Mouse (Mus musculus): ENCODE measurements around the gene Mcm6.

The Mcm6 gene

DNA sequence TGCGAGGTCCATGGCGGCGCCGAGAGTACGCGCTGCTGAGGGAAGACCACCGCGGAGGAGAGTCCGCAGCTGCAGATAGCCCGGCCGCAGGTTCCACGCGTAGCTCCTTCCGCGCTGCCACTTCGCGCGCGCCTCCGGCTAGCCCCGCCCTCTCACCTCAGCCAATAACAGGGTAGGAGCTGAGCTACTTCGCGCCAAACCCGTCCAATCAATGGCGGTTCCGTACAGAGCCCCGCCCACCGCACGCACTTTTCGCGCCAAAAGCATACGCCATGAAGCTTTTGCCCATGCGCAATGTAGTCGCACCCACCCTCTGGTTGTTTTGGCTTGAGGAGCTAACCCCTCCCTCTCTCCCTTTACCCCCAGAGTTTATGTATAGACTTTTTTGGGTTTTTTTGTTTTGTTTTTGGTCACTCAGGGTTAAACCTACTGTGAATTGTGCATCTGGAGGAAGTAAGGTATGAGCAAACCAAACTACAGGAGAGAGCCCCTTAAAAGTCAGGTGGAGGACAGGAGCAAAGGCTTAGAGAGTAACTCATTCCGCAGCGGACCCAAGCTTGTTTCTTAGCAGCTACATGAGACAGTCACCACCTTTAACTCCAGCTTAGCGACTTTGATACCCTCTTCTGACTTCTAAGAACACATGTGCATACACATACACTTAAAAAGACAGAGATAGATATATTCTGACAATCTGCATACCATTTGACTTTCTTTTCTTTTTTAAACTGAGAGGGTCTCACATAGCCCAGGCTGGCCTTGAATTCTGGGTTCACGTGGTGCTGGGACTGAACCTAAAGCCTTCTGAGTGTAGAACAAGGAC lies at the start of gene Mcm6:
Gene Mcm6 (minus strand): TSS at position 111 of the 823 bp plus-strand sequence.
- DNase-seq (ENCODE audit: low read depth, low spot score), result peak; percentile 76

DNA sequence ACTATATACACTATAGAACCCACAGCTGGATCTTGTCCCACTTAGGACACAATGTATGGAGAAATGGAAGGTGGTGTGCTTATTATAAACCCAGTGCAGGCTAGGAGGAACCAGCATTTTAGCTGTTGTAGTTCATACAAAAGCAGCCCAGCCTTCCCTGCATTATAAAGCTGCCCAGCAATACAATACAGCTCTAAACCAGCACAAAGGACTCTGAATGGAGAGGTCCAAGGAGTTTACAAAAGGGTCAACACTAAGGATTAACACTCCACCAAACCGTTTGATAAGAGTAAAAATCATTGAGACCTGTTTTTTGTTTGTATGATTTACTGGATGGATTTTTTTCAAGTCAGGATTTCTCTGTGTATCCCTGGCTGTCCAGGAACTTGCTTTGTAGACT lies 47.4 kb upstream of the Mcm6 start:
- DNase-seq (ENCODE audit: low read depth, low spot score), result no peak

DNA sequence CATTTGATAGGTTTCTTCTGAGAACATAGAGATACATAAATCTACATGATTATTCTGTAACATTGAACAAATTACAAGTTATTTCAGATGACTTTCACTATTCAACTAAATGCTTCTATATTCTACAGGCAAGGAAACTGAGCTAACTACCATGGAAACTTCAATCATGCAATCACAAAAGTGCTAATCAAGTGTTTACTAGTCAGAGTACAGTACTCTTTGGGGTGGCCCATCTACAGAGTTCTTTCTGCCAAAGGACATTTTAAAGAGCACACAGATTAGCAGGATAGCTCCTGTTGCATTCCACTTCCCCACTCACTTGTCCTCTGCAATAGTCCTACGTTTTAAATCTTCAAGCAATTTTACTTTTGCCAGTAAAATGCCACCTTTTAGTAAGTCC lies 46.2 kb upstream of the Mcm6 start:
- DNase-seq (ENCODE audit: low read depth, low spot score), result no peak

DNA sequence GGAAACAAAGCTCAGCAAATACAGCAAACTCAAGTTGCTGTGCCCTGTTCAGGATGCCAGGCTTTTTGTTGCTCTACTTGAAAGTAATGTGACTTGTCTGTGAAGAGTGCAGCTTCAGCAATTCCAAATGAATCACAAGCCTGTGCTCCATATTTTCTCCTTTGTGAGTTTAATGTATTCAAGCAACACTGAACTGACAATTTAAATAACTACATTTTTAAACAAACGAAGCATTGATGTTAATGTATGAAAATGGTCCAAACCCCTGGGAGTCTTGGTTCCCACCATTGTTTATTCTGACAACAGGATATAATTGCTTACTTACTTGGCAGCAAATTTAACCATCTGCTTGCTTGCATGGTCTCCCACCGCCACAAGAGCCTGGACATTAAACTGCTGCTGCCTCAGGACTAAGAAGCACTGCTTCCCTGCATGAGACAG lies 45.6 kb upstream of the Mcm6 start:
- DNase-seq (ENCODE audit: low read depth, low spot score), result no peak

DNA sequence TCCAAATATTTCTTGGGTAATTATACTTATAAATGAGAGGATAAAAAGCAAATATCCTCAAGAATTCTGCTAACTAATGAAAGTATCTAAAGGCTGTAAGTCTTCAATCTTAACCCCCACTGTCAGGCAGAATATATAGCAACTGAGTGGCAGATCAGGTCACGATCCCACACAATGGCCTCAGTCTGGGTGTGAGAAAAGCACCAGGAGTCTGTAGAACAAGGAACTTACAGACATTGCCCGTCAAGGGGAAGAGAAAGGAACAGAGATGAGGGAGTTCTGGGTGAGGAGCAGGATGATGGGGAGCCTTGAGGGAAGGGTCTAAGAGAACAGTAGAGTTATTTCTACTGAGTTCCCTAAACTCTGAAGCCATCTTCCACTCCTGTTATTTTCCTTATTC lies 41.5 kb upstream of the Mcm6 start:
- no peak for DNase-seq (ENCODE audit: low read depth, low spot score)

DNA sequence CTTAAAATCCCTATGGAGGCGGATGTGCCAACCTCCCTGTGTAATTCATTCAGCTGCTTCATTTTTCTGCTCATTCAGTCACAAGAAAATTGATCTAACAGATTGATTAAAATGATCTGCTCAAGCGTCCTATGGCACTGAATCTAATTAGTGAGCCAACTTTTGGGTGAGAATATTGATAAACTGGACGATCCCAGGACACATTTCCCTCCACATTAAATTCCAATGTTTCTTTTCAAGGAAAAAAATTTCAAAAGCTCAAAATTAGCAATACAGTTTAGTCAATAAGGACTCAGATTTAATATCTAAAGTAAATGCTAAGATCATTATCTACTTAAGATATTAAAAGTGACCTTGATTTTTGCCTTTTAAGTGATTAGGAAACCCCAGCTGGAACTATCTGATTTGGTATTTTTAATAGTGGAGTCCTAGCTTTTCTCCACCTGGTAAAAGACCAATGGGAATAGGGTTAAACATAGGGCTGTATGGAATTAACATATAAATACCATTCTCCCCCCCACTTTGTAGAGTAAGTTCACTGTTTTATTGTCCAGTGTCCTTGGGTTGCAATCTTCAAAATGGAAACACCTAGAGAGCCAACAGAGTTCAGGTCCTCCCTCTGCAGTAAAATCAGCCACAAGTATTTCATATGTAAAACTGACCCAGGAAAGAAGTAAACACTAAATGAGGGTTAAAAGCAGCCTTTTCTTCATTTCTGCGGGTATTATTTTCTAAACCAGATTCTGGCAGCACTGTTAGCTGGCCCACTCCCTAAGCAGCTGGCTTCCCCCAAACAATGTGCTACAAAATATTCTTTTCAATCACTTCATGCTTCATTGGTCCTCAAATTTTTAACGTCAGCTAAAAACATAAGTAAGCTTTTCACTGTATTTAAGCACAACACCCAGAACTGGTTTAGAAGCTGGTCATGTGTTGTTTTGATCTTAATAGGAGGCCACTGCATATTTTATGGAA lies 40.8 kb upstream of the Mcm6 start:
- DNase-seq (ENCODE audit: low read depth, low spot score), result no peak

DNA sequence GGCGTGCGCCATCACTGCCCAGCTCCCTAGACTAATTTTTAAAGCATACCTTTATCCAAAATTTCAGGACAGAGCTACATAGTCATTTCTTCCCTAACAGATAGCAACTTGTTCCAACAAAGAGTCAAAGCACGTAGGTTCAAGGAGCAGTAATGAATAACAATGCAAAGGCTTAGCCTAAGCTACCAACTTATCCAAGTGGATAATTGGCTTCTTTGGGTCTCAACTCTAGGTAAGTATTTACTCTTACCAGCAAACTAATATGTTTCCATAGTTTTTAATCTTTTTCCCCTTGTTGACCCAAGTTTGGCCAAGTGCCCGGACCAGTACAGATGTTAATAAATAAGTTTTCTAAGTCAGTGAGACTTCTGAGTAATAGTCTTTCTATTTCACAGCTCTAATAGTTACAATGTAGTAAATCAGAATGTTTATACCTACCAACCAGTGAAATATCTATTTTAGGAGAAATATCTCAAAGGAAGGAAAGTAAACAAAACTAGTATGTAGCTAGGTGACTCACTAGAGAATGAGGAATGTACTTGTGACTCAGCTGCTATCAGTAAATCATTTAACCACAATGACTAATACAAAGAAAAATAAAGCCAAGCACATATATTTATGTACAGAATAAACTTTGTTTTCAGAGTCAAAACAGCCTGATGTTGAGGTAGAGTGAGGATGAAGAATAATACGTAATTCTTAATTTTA lies 39.4 kb upstream of the Mcm6 start:
- DNase-seq (ENCODE audit: low read depth, low spot score), result no peak

DNA sequence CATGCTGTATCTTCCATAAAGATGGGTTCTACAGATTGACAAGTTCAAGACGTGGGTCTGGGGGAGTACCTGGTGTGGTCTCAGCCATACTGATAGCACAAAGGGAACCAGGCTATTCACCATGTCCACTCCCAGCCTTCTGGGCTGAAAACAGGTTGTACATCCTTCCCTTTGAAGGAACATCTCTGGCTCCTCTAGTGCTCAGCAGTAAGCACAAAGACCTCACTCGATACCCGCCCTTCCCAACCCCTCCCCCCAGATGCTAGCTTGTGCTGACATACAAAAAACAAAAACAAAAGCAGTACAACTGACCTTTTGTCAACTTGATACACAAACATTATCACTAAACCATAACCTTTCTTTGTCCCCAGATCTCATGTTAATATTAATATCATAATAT lies 35.2 kb upstream of the Mcm6 start:
- no peak for DNase-seq (ENCODE audit: low read depth, low spot score)

DNA sequence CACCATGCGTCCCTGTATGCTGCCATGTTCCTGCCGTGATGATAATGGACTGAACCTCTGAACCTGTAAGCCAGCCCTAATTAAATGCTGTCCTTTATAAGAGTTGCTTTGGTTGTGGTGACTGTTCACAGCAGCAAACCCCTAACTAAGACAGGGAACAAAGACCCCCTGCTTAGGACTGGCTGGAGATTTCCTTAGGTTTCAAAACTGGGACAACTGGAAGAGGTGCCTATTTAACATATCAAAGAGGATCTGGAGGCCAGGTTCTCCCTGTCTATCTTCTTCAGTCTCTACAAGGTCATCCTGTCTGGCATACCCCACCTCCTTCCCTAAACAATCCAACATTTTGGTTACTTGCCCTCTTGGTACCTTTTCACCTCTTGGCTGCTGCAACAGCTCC lies 32.9 kb upstream of the Mcm6 start:
- DNase-seq (ENCODE audit: low read depth, low spot score), result no peak

DNA sequence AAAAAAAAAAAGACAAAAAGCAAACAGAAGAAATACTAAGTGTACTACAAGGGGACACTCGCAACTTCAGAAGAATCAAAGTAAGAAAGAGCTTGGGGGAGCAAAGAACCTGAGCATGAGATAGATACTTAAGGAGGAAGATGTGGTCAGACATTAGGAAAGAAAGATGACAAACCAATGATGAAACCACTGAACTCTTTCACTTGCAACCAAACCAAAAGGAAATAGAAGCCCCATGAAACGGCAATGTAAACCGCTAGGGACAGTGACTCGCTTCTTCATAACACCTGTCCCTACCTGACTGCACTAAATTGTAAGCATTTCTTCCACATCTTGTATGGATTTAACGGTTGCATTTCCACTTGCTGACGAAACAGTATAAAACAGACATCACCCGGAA lies 27.0 kb upstream of the Mcm6 start:
- no peak for DNase-seq (ENCODE audit: low read depth, low spot score)

DNA sequence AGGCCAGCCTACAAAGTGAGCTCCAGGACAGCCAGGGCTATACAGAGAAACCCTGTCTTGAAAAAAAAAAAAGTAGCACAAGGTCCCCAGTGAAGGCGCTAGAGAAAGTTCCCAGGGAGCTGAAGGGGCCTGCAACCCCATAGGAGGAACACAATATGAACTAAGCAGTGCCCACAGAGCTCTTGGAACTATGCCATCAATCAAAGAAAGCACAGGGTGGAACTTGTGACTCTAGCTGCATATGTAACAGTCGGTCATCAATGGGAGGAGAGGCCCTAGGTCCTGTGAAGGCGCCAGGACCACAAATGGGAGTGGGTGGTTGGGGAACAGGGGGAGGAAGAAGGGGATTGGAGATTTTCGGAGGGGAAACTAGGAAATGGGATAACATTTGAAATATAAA lies 17.4 kb upstream of the Mcm6 start:
- no peak for DNase-seq (ENCODE audit: low read depth, low spot score)

DNA sequence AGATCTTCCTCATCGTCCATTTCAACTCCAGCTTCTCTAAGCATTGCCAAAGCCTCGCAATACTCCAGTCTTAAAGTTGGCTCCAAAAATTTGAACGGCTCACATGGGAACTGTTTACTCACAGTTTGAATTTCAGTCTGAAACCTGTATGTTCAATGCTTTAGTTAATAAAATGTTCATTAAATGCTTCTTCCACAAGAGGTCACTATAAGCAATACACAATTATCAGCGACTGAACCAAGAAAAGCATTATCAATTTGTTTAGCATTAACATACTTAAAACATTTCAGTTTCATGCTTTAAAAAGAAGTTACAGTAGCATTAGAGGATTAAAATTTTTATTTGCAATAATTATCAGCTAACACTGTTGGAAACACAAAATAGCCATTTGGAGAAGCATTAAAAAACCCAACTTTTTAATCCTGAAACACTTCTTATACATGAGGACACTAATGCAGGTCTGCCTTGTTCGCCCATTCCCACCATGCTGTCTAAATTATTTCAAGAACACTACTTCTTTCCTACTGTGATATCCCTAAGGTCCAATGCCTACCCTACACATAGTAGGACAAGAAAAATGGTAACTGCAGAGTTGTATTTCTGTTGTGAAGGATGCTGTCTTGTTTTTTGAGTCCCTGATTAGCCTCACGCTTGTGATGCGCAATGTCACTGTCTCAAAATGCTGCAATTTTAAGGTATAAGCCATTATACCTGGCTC lies 12.8 kb upstream of the Mcm6 start:
- DNase-seq (ENCODE audit: low read depth, low spot score), result no peak

DNA sequence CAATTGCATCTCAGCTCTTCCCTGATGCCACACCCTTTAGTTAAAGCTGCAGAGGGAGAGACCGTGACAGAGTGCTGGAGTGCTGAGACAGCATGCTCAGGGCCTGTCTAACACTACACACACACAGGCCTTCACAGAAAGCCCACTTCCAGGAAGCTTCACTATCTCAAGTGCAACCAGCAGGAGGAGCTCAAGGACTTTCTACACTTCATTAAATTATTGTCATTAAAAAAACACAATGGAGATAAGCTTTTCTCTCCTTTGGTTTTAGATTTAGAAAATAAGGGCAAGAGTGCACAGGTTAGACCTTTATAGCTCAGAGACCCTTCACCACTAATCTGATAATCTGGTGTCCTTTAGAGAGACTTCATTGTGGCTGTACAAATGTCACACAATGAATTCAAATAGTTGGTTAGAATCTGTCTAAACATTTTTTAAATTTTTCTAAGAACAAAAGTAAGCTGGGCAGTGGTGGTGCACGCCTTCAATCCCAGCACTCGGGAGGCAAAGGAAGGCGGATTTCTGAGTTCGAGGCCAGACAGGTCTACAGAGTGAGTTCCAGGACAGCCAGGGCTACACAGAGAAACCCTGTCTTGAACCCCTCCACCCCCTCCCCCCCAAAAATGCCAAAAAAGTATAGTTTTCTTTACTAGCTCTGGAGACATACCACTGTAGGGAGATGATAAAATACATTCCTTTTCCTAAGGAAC lies 9.4 kb upstream of the Mcm6 start:
- no peak for DNase-seq (ENCODE audit: low read depth, low spot score)

DNA sequence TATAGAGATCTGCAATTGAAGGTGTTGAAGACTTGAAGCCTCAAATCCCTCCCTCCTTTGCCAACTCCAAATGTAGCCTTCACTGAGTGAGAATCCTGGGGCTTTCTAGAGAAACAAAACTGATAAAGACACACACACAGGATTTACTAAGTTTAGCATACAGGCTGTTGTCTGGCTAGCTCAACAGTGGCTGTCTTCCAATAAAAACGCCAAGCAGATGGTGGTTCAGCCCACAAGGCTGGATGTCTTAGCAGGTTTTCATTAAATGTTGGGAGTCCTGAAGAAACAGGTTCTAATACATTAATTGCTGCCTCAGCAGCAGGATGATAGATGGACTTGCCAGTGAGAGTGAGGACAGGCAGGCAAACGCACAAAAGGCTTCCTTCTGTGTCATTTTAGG lies 1.1 kb upstream of the Mcm6 start:
- DNase-seq (ENCODE audit: low read depth, low spot score), result no peak

DNA sequence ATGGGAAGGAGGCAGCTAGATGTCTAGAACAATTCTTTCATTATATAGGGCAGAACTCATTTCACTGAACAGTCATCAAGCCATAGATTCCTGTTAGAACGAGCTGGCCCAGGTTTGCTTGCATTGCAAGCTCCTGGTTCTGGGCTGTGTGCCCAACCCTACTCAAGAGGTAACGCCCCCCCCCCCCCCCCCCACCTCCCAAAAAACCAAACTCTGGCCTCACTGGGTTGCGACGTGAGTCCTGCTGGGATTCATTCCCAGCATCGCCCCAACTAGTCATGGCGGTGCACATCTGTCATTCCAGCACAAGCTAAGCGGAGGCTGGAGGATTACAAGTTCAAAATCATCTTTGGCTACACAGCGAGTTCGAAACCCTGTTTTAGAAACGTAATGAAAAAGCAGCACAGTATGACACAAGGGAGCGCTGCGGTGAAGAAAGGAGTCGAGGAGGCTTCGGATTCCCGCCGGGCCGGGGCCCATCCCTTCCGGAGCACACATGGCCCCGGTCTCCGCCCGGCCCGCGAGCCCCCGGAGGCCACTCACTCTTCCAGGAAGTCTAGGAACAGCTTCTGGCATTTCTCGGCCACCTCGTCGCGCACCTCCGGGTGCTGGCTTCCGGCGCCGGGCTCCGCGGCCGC lies 429 bp downstream of the Mcm6 start:
- no peak for DNase-seq (ENCODE audit: low read depth, low spot score)

DNA sequence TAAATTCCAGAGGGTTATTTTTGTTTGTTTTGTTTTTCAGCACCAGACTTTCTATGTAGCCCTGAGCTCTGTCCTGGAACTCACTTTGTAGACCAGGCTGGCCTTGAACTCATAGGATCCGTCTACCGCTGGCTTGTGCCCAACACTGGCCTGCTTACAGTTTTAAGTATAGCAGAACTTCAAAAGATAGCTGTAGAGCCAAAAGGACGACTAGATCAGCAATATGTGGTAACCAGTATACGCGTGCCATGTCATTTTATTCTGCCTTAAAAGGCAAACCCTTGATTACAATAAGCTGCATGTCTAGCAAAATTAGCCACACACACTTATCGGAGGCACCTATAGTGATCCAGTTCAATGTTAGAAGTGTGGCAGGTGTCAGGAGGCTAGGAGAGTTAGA lies 1.2 kb downstream of the Mcm6 start:
- no peak for DNase-seq (ENCODE audit: low read depth, low spot score)

DNA sequence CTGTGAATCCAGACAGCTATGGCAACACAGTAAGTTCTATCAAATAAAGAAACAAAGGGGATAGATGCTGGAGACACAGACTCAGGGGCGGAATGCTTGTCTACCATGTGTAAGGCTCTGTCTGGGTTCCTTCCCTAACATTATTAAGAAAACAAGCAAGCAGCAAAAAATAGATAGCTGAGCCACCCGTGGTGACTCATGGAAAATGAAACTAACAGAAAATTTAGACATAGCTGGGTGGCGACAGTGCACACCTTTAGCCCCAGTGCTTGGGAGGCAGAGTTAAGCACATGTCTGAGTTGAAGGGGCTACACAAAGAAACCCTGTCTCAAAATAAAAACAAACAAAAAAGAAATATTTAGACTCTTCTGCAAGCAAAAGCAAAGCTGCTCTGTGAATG lies 2.0 kb downstream of the Mcm6 start:
- no peak for DNase-seq (ENCODE audit: low read depth, low spot score)

DNA sequence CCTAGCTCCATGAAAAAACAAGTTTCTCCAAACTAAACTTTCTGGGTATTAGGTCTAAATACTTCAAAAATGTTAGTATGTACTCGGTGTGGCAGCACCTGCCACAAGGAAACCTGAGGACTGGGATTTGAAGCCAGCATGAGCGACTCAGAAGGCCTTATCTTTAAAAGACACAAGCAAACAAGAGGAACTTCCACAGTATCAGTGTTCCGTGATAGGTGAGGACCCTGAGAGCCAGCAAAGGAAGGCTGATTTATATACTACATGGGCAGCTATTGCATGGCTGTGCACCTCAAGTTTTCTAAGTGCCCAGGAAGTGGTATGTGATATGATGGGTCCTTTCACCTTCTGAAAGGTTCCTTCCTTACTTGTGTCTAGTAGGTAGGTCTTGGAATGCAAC lies 6.4 kb downstream of the Mcm6 start:
- DNase-seq (ENCODE audit: low read depth, low spot score), result no peak

DNA sequence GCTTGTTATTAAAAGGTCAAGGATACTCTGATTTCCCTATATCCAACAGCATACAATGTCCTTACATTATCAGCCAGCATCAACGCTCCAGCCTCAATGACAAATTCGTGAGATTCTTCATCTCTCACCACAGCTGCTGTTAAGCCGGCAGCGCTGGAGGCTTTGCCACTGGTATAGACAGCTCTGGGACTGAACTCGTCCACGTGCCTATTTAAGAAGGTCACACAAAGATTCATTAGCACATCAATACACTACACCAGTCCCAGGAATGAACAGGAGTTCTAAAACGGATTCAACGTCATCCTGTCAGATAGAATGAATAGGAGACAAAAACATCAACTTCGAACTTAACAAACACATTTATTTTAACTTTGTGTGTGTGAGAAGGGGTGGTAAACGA lies 15.2 kb downstream of the Mcm6 start:
- no peak for DNase-seq (ENCODE audit: low read depth, low spot score)

DNA sequence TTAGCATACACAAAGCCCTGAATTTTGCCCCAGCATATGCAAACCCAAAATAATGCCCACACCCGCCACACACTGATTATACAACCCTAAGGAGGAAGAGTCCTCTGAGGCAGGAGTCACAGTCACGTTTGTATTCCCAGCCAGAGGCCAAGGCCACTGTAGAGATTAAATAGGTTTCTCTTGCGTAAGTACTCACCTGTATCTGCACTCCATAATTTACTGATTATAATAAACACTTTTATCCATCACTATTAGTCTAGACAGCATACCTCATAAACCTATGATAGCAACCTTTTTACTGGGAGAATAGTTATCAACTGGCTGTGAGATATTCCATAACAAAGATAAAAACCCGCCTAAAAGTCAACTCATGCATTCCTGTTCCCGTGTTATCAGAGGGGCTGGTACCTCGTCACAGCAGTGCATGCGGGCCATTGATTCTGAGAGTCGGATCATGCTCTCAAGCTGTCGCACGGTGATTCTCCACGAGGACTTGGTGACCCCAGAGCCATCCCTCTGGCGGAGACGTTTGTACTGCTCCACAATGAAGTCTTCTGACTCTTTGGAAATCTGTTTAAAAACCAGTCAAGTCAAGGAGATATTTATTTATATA lies 21.6 kb downstream of the Mcm6 start:
- no peak for DNase-seq (ENCODE audit: low read depth, low spot score)

Data from retina, postnatal 7 days (tissue).